15 mouse cellular contexts compared by ENCODE assay signal in genomic region chr12:3316083-3316482, GRCm38 (mm10). TPM values are rescaled to one million over a fixed set of nuclear protein-coding genes. Genes with fewer than 3 reads are reported as not detected.
DNase-seq lines count a peak whose midpoint lies in the region; ATAC-seq lines count a peak whose summit lies in the region.
"Had no signal": no experiment of that assay in that cellular context is flagged by ENCODE, and none has a peak within 500 bp of the region (broad histone marks: within the 10 kb centered on the region; RNA-seq: fewer than 3 reads in every experiment).

No protein-coding gene starts in this region.

- ATAC-seq in megakaryocyte progenitor cell, adult 5-6 weeks (replicated peaks; ENCODE audit: poor library complexity), result 0 out of 2 replicates have a peak, but pooled peaks have one; percentile 14
- no peak for ATAC-seq in liver, embryonic 12.5 days

- H3K36me3 ChIP-seq in liver, embryonic 12.5 days, result no peaks in the 10 kb centered on the region
- H3K36me3 ChIP-seq: G1E; hindbrain, embryonic 13.5 days; midbrain, embryonic 10.5 days; neural tube, embryonic 12.5 days had no signal

- no peak overlapping the region for H3K4me3 ChIP-seq in liver, embryonic 12.5 days
- H3K4me3 ChIP-seq: hindbrain, embryonic 13.5 days; midbrain, embryonic 10.5 days; neural tube, embryonic 12.5 days had no signal

- H3K4me1 ChIP-seq in liver, embryonic 12.5 days, result peaks cover 10% of the 10 kb centered on the region
- H3K4me1 ChIP-seq: hindbrain, embryonic 13.5 days; midbrain, embryonic 10.5 days; neural tube, embryonic 12.5 days had no signal

- H3K9ac ChIP-seq in liver, embryonic 12.5 days, result no peak overlapping the region
- H3K9ac ChIP-seq: hindbrain, embryonic 13.5 days; neural tube, embryonic 12.5 days had no signal

- H3K4me2 ChIP-seq in liver, embryonic 12.5 days, result no peak overlapping the region
- H3K4me2 ChIP-seq: hindbrain, embryonic 13.5 days; neural tube, embryonic 12.5 days had no signal

- WGBS in liver, embryonic 12.5 days (ENCODE audit: insufficient replicate concordance), result 52% methylated on average over 2 of the region's 2 CpGs

- peak; percentile 64 for DNase-seq in adrenal gland, adult 2 months
- no peak for DNase-seq in adrenal gland, adult 18-20 months (ENCODE audit: low spot score in 2 of 2)
- DNase-seq in layer of hippocampus, postnatal 36 days, result peak; percentile 9 to 18
- DNase-seq in layer of hippocampus, postnatal 10 days (ENCODE audit: low spot score in 2 of 2), result no peak
- DNase-seq in gastrocnemius, adult 18-20 months (ENCODE audit: low spot score), result peak; percentile 81
- no peak for DNase-seq in cerebellum, adult 11 months
- DNase-seq: cerebellum, postnatal 14 days; liver; thymus, postnatal 4 days had no signal

- no peaks in the 10 kb centered on the region for H3K9me3 ChIP-seq in liver, embryonic 12.5 days (replicated peaks)
- H3K9me3 ChIP-seq: G1E; hindbrain, embryonic 13.5 days; midbrain, embryonic 10.5 days; neural tube, embryonic 12.5 days had no signal

- no peak overlapping the region for H3K27ac ChIP-seq in liver, embryonic 12.5 days
- H3K27ac ChIP-seq: hindbrain, embryonic 13.5 days; midbrain, embryonic 10.5 days; neural tube, embryonic 12.5 days had no signal

- no peaks in the 10 kb centered on the region; the same call in 1 of the 2 replicates for H3K27me3 ChIP-seq in liver, embryonic 12.5 days (replicated peaks)
- H3K27me3 ChIP-seq: hindbrain, embryonic 13.5 days; neural tube, embryonic 12.5 days had no signal

RNA-seq across cellular contexts. Expression of gene Rab10, which starts 6.3 kb away (rescaled TPM):
- 100 to 1,000 TPM; 195 to 206 TPM for total RNA-seq in adrenal gland, adult 2 months (2021)
- 60.6 and 65.6 TPM in 2 replicates for polyA plus RNA-seq in adrenal gland, adult 2 months (2012; rRNA removed)
- 100 to 1,000 TPM; 142 to 220 TPM for total RNA-seq in adrenal gland, adult 18-20 months (2021)
- total RNA-seq in layer of hippocampus, postnatal 36 days (2021), result 100 to 1,000 TPM; 161 to 164 TPM
- 100 to 1,000 TPM; 213 to 233 TPM for total RNA-seq in layer of hippocampus, postnatal 10 days (2021)
- 100 to 1,000 TPM; 261 to 280 TPM for total RNA-seq in gastrocnemius, adult 18-20 months (2021)
- total RNA-seq in megakaryocyte progenitor cell, adult 5-6 weeks (2015), result 93.9 and 100 TPM in 2 replicates
- 89.1 and 113 TPM in 2 replicates for total RNA-seq in megakaryocyte progenitor cell, adult 5-6 weeks (2017)
- polyA plus RNA-seq in liver, embryonic 12.5 days (2016; fragmentation: Nextera tagmentation; extraction: Ambion mirVana), result 79.4 and 80.8 TPM in 2 replicates

RNA-seq across cellular contexts. Expression of gene Kif3c, which starts 48.8 kb away (rescaled TPM):
- total RNA-seq in adrenal gland, adult 2 months (2021), result 10 to 100 TPM; 17.5 to 26.9 TPM
- 11.3 and 21.2 TPM in 2 replicates for polyA plus RNA-seq in adrenal gland, adult 2 months (2012; rRNA removed)
- total RNA-seq in adrenal gland, adult 18-20 months (2021), result 10 to 100 TPM; 15.0 to 23.6 TPM
- total RNA-seq in layer of hippocampus, postnatal 36 days (2021), result 100 to 1,000 TPM; 163 to 168 TPM
- total RNA-seq in layer of hippocampus, postnatal 10 days (2021), result 100 to 1,000 TPM; 195 to 196 TPM
- total RNA-seq in gastrocnemius, adult 18-20 months (2021), result 10 to 100 TPM; 24.0 to 30.5 TPM
- 2.0 and 2.2 TPM in 2 replicates for total RNA-seq in megakaryocyte progenitor cell, adult 5-6 weeks (2015)
- total RNA-seq in megakaryocyte progenitor cell, adult 5-6 weeks (2017), result 1.4 and 1.6 TPM in 2 replicates
- polyA plus RNA-seq in liver, embryonic 12.5 days (2016; fragmentation: Nextera tagmentation; extraction: Ambion mirVana), result 1.7 and 1.9 TPM in 2 replicates

Comparison
In these comparisons a context has a peak if more than half of its experiments do, and no peak if none do; other contexts are left out.
1. DNase-seq: peak in adrenal gland, adult 2 months (single experiment), layer of hippocampus, postnatal 36 days (2 of 2) and gastrocnemius, adult 18-20 months (single experiment); none in adrenal gland, adult 18-20 months (0 of 2), layer of hippocampus, postnatal 10 days (0 of 2) and cerebellum, adult 11 months (single experiment).
2. RNA of gene Kif3c, which starts 48.8 kb away (total RNA-seq): 195 to 196 TPM in layer of hippocampus, postnatal 10 days and 163 to 168 TPM in layer of hippocampus, postnatal 36 days; 24.0 to 30.5 TPM in gastrocnemius, adult 18-20 months, 17.5 to 26.9 TPM in adrenal gland, adult 2 months, 15.0 to 23.6 TPM in adrenal gland, adult 18-20 months and 1.4 to 2.2 TPM in megakaryocyte progenitor cell, adult 5-6 weeks; every median in the first group is over 4 times any median in the second.